Mouse (Mus musculus) heart, adult 8-10 months (tissue): ENCODE data around the gene Ergic1. TPM values are rescaled to one million over a fixed set of nuclear protein-coding genes. Genes with fewer than 3 reads are reported as not detected.
A peak's percentile ranks its signal among the peaks of the same experiment; 100 is the strongest.

Experiments used
- DNase-seq: peaks from one replicate; pipeline ENCODE4 v3.0.0; 2022; ENCODE audit warnings: low spot score
- total RNA-seq, 4 experiments: library from RNA; stranded (reverse); gene quantifications; 2 replicates each; pipeline ENCODE4 v1.2.4; 2022

Ergic1 gene
- total RNA-seq, 4 experiments from 2014 or later, result 52.7 to 57.9 (median 55.4) TPM

GRCm38 (mm10) chr17:26660192-26660912 is 99.1 kb downstream of the Ergic1 start:
- peak; percentile 73 for DNase-seq

GRCm38 (mm10) chr17:26662204-26662603 is 100.9 kb downstream of the Ergic1 start:
- DNase-seq, result no peak

GRCm38 (mm10) chr17:26662978-26663683 is 101.8 kb downstream of the Ergic1 start, which contains the start of gene Atp6v0e:
Gene Atp6v0e (plus strand): TSS chr17:26663231.
- peak; percentile 93 for DNase-seq

- DNase-seq, result no peak
Observed at GRCm38 (mm10) chr17:26665600-26665999, 104.3 kb downstream of the Ergic1 start.

GRCm38 (mm10) chr17:26671268-26671667 is 110.0 kb downstream of the Ergic1 start:
- DNase-seq, result no peak

GRCm38 (mm10) chr17:26675845-26676244 is 114.6 kb downstream of the Ergic1 start:
- no peak for DNase-seq

- DNase-seq, result peak; percentile 87
Observed at GRCm38 (mm10) chr17:26676252-26676615, 114.9 kb downstream of the Ergic1 start.

- peak; percentile 83 for DNase-seq
Observed at GRCm38 (mm10) chr17:26676616-26677376, 115.5 kb downstream of the Ergic1 start.

GRCm38 (mm10) chr17:26677711-26678637 is 116.7 kb downstream of the Ergic1 start:
- DNase-seq, result no peak

GRCm38 (mm10) chr17:26681276-26681675 is 120.0 kb downstream of the Ergic1 start:
- DNase-seq, result no peak

GRCm38 (mm10) chr17:26686334-26687000 is 125.2 kb downstream of the Ergic1 start:
- no peak for DNase-seq

GRCm38 (mm10) chr17:26688795-26689735 is 127.8 kb downstream of the Ergic1 start:
- no peak for DNase-seq

- no peak for DNase-seq
Observed at GRCm38 (mm10) chr17:26689810-26690209, 128.5 kb downstream of the Ergic1 start.

- no peak for DNase-seq
Observed at GRCm38 (mm10) chr17:26690236-26690635, 128.9 kb downstream of the Ergic1 start.

- peak; percentile 45 for DNase-seq
Observed at GRCm38 (mm10) chr17:26691110-26691509, 129.8 kb downstream of the Ergic1 start.

- peak; percentile 25 for DNase-seq
Observed at GRCm38 (mm10) chr17:26693424-26693823, 132.1 kb downstream of the Ergic1 start.

- DNase-seq, result no peak
Observed at GRCm38 (mm10) chr17:26694171-26694570, 132.9 kb downstream of the Ergic1 start.

GRCm38 (mm10) chr17:26695193-26695592 is 133.9 kb downstream of the Ergic1 start:
- no peak for DNase-seq

- DNase-seq, result no peak
Observed at GRCm38 (mm10) chr17:26698846-26699245, 137.6 kb downstream of the Ergic1 start.
